Mouse (Mus musculus) stomach, postnatal 0 days (tissue): Measurements from ENCODE around the gene Tada3.

Experiments
- CTCF ChIP-seq: IDR thresholded peaks from 2 replicates; pipeline ENCODE4 v1.5.1; 2016; ENCODE audit warnings: antibody characterized with exemption, low read depth, mild to moderate bottlenecking, moderate library complexity
- EP300 ChIP-seq: optimal IDR thresholded peaks from 2 replicates; pipeline ENCODE3; 2016; ENCODE audit warnings: antibody characterized with exemption

DNA sequence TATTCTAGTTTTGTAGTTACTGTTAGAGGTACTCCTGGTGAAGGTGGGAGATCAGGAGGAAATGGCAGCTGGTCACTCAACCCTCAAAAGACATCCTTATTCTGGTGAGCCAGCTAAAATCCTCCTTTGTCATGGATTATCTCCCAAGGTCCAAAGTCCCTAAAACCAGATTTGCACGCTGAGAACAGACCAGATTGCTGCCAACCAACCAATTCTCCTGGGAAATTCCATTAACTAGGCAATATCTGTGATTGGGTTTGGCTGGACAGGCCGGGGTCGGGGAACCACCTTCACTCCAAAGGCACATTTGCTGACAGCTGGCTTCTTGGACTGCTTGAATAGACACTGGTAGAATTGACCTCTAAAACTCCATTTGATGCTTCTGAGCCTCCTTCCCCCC lies 13.0 kb upstream of the Tada3 start:
- TF ChIP-seq CTCF: no peak
- no peak for TF ChIP-seq EP300
